Mouse (Mus musculus) hindbrain, postnatal 0 days (tissue): ENCODE results near the gene Ebi3. TPM values are rescaled to one million over a fixed set of nuclear protein-coding genes. Genes with fewer than 3 reads are reported as not detected.

ENCODE experiments used
- ATAC-seq: fragments of 200-750 bp; cut with Nextera tagmentation; 2 replicates; pipeline ENCODE4 v1.8.0; 2017; ENCODE audit warnings: mild to moderate bottlenecking, moderate TSS enrichment, moderate library complexity
- DNase-seq: peaks from one replicate; pipeline ENCODE4 v3.0.0-alpha.2; 2015; ENCODE audit warnings: low spot score
- H3K27ac ChIP-seq: fragments of 300-500 bp; sonication (generic); 2 replicates; pipeline ENCODE4 v1.5.1; 2014; ENCODE audit warnings: mild to moderate bottlenecking
- H3K27me3 ChIP-seq: fragments of 300-500 bp; sonication (generic); 2 replicates; pipeline ENCODE4 v1.6.1; 2014; ENCODE audit warnings: low read length, mixed read lengths; ENCODE audit not compliant: insufficient read depth
- H3K36me3 ChIP-seq: fragments of 300-500 bp; sonication (generic); 2 replicates; pipeline ENCODE4 v1.6.1; 2014; ENCODE audit warnings: low read length, mixed read lengths; ENCODE audit not compliant: insufficient read depth
- H3K4me1 ChIP-seq: fragments of 300-500 bp; sonication (generic); 2 replicates; pipeline ENCODE4 v1.6.1; 2014; ENCODE audit warnings: antibody characterized with exemption, low read length, mixed read lengths; ENCODE audit not compliant: insufficient read depth
- H3K4me2 ChIP-seq: fragments of 300-500 bp; sonication (generic); 2 replicates; pipeline ENCODE4 v1.6.1; 2014; ENCODE audit warnings: low read depth, mild to moderate bottlenecking, low read length, moderate library complexity, mixed read lengths
- H3K4me3 ChIP-seq: fragments of 300-500 bp; sonication (generic); 2 replicates; pipeline ENCODE4 v1.5.1; 2014; ENCODE audit warnings: low read length
- H3K9ac ChIP-seq: fragments of 300-500 bp; sonication (generic); replicated peaks from 2 replicates; pipeline ENCODE4 v1.6.1; 2014; ENCODE audit warnings: mild to moderate bottlenecking, low read length, moderate library complexity, mixed read lengths
- H3K9me3 ChIP-seq: fragments of 300-500 bp; sonication (generic); 2 replicates; pipeline ENCODE4 v1.6.1; 2016; ENCODE audit warnings: low read length, mixed read lengths
- CTCF ChIP-seq: IDR thresholded peaks from 2 replicates; pipeline ENCODE4 v1.5.1; 2016; ENCODE audit warnings: antibody characterized with exemption, control low read depth, low read depth
- WGBS: fragments of 180-500 bp; shearing (Covaris S2); extraction: QIAGEN DNeasy Blood & Tissue Kit; methylation state at CpG from one replicate; pipeline ENCODE4 v1.1.7; 2014; 5-methylcytosine and 5-hydroxymethylcytosine counted together
- polyA plus RNA-seq: library from polyadenylated mRNA; unstranded; fragments of >200 nt; fragmentation: Nextera tagmentation; extraction: Ambion mirVana; gene quantifications from 2 replicates; pipeline ENCODE4 v1.2.1, GENCODE M21; 2015
- total RNA-seq: library from RNA; depleted of rRNA; stranded (reverse); fragments of >200 nt; gene quantifications from 2 replicates; pipeline ENCODE4 v1.2.3, GENCODE M21; 2014; rRNA removed

The Ebi3 gene
- total RNA-seq (0.61 and 3.8 TPM in 2 replicates), polyA plus RNA-seq (5.2 and 7.3 TPM in 2 replicates)

DNA sequence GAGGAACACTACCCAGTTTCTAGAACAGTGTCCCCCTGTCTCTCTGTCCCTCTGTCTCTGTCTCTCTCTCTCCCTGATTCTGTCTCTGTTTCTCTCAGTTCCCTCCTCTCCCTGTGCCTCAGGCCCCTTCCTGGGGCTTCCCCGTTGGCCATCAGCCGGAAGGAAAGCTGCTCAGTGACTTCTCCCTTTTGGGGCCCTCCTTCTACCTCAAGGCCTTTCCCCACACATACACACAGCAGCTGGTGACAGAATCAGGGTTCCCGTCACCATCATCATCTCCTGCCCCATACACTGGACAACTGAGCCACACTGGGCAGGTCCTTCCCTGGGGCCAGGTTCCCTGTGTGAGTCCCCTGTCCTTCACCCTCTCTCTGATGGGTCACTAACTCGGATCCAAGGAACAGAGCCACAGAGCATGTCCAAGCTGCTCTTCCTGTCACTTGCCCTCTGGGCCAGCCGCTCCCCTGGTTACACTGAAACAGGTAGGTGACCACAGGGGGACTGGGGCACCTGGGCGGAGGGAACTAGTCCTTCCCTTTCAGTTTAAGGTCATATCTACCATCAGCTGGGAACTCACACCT, at the start of gene Ebi3:
Ebi3 (plus strand) TSS at position 194 of the 581 bp plus-strand sequence.
- Histone ChIP-seq H3K27me3 (no peaks in the 10 kb centered on the region), H3K9ac (no peak within 1 kb of the TSS), H3K4me1 (peaks cover 9% of the 10 kb centered on the region; the same call in 1 of the 2 replicates), H3K4me2 (no peak within 1 kb of the TSS), H3K27ac (no peak within 1 kb of the TSS), H3K36me3 (no peaks in the 10 kb centered on the region), H3K4me3 (no peak within 1 kb of the TSS), H3K9me3 (no peaks in the 10 kb centered on the region)
- no peak for DNase-seq
- 72% methylated on average over 6 of the region's 6 CpGs for WGBS
- no peak for ATAC-seq
- TF ChIP-seq CTCF: no peak

DNA sequence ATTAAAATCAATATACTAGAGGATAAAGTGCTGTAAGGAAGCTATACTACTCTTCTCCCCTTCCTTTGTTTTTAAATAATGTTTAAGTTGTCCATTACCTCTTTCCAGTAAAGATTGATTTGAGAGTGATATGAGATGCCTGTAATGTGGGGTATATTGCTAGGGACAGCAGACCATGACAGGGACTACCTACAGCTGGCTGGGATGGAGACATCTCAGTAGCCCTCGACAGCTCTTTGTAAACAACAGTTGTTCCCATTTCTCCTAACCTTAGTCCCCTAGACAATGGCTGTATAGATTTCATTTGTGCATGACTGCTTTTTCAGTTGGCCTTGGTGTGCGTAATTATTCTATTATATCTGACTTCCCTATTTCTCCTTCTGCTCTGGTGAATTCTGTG, 49.4 kb upstream of the Ebi3 start:
- WGBS: 46% methylated on average over 2 of the region's 2 CpGs
- DNase-seq (no peak), ATAC-seq (no peak)
- Histone ChIP-seq H3K27ac (no peak overlapping the region), H3K4me1 (no peaks in the 10 kb centered on the region), H3K4me2 (no peak overlapping the region), H3K9me3 (0 out of 2 replicates have a peak, but pooled peaks cover 3% of the 10 kb centered on the region), H3K27me3 (no peaks in the 10 kb centered on the region), H3K9ac (no peak overlapping the region), H3K36me3 (0 out of 2 replicates have a peak, but pooled peaks cover 3% of the 10 kb centered on the region), H3K4me3 (no peak overlapping the region)
- no peak for TF ChIP-seq CTCF

DNA sequence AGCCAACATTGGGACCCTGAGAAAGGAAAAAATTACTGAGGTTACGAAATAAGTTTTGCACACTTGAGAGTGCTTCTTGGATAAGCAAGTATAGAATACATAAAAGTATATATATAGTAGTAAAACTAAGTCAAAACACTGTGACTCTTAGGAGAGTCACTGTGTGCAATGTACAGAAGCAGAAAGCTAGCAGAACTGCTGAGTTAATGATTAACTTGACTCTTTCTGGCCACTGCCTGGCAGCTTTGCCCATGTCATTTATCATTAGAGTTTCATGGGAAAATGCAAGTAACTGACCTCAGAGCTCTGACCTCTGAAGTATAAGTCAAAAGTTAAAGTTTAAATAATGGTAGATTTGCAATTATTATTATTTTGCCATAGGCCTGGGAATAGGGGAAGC, 48.8 kb upstream of the Ebi3 start:
- Histone ChIP-seq H3K27me3 (no peaks in the 10 kb centered on the region), H3K27ac (no peak overlapping the region), H3K4me2 (no peak overlapping the region), H3K9me3 (no peaks in the 10 kb centered on the region), H3K4me3 (no peak overlapping the region), H3K36me3 (no peaks in the 10 kb centered on the region), H3K4me1 (no peaks in the 10 kb centered on the region), H3K9ac (no peak overlapping the region)
- TF ChIP-seq CTCF: no peak
- 91% methylated on average over 1 of the region's 1 CpGs for WGBS
- DNase-seq (no peak), ATAC-seq (no peak)

DNA sequence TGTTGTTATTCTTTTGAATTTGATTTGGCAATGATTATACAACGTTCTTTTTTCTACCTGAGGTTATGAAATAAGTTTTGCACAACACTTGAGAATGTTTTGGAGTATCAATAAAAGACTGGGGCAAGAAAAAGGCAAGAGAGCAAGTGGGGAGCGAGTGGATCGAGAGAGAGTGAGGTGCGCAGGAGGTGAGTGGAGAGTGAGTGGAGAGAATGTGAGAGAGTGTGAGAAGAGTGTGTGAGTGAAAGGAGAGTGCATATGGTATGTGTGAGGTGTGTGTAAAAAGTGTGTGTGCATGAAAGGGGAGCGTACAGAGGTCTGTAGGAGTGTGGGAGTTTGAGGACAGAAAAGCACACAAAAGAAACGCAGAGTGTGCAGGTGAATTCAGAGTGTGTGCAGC, 48.3 kb upstream of the Ebi3 start:
- Histone ChIP-seq H3K4me1 (no peaks in the 10 kb centered on the region), H3K9me3 (no peaks in the 10 kb centered on the region), H3K4me2 (no peak overlapping the region), H3K4me3 (no peak overlapping the region), H3K36me3 (no peaks in the 10 kb centered on the region), H3K27ac (no peak overlapping the region), H3K27me3 (no peaks in the 10 kb centered on the region), H3K9ac (no peak overlapping the region)
- DNase-seq (no peak), ATAC-seq (no peak)
- WGBS: 73% methylated on average over 6 of the region's 6 CpGs
- no peak for TF ChIP-seq CTCF

DNA sequence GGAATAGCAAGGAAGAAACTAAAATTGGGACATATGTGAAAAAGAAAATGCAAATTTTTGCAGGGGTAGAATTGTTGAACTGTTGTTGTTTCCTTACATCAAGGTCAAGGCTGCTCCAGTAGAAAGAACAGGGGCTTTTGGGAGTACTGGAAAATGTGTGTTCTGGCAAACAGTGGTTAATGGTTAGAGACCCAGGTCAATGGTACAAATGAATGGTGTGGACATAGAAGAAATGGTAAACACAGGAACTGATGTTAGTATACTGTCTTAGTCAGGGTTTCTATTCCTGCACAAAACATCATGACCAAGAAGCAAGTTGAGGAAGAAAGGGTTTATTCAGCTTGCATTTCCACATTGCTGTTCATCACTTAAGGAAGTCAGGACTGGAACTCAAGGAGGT, 45.8 kb upstream of the Ebi3 start:
- Histone ChIP-seq H3K9ac (no peak overlapping the region), H3K4me3 (no peak overlapping the region), H3K9me3 (no peaks in the 10 kb centered on the region), H3K4me2 (no peak overlapping the region), H3K36me3 (no peaks in the 10 kb centered on the region), H3K4me1 (no peaks in the 10 kb centered on the region), H3K27me3 (no peaks in the 10 kb centered on the region), H3K27ac (no peak overlapping the region)
- ATAC-seq (no peak), DNase-seq (no peak)
- no peak for TF ChIP-seq CTCF

DNA sequence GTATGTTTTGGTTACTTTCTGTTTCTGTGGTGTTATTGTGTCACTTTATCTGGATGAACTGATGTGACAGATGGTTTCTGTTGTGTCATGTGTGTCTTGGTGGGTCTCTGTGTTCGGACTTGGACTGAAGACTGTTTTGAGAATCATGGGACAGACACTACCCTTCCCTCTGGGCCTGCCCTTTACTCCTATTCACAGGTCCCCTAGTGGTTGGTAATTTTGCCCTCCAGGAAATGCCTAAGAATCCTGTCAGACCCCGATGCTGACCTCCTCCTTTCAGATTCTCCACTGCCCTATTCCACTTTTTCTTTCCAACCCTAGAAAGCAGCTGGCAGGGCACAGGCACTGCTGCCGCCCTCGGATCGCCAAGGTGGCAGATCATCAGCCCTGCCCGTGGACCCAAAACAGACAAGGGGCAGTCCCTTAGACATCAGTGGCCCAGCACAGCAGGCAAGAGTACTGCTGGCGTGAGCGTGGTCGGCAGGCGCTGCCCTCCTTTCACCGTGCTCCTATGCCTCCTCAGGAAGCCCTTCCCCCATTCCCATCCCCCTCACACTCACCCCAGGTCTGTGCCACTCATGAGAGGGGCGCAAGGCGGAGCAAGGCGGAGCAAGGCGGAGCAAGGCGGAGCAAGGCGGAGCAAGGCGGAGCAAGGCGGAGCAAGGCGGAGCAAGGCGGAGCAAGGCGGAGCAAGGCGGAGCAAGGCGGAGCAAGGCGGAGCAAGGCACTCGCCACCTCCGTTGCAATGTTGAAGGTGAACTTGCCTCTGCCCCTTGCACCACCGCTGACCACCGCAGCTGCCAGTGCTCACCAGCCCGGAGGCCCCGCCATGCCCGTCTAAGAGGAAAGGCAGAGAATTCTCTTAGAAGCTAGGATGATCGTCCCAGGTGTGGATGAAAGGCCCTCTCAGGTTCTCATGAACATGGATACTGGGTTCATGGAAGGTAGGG, 20.6 kb upstream of the Ebi3 start:
- peak; percentile 51 for TF ChIP-seq CTCF
- H3K9ac ChIP-seq: peak overlapping the region; percentile 74
- peaks cover 3% of the 10 kb centered on the region; the same call in 1 of the 2 replicates for H3K4me1 ChIP-seq
- H3K9me3 ChIP-seq: 0 out of 2 replicates have a peak, but pooled peaks cover 2% of the 10 kb centered on the region
- 2% methylated on average over 33 of the region's 33 CpGs for WGBS
- ATAC-seq (peak; percentile 98), DNase-seq (peak; percentile 86)
- no peaks in the 10 kb centered on the region for H3K36me3 ChIP-seq
- no peaks in the 10 kb centered on the region for H3K27me3 ChIP-seq
- peak overlapping the region; percentile 78 for H3K4me2 ChIP-seq
- H3K27ac ChIP-seq: peak overlapping the region; percentile 84
- peak overlapping the region; percentile 65 for H3K4me3 ChIP-seq
